Mouse (Mus musculus) heart, postnatal 36 days (tissue): Measurements from ENCODE around the gene Rps6kc1. TPM values are rescaled to one million over a fixed set of nuclear protein-coding genes. Genes with fewer than 3 reads are reported as not detected.
"Not testable (repeated sequence)": the region's sequence is repeated elsewhere in the genome, so short reads cannot be mapped to it uniquely, and the experiment has no call there.

Source experiments
- DNase-seq, 2 experiments: peaks; one replicate each; pipeline ENCODE4 v3.0.0; 2021 to 2022
- intact Hi-C: fragments of 180-260 bp; cut with DNase I; formaldehyde crosslinking; loops from one replicate; pipeline ENCODE4 v1.15.1; 2025
- total RNA-seq, 2 experiments: library from RNA; stranded (reverse); gene quantifications; 2 replicates each; pipeline ENCODE4 v1.2.3; 2021

Rps6kc1 gene
- total RNA-seq = 10 to 100 TPM; 17.4 to 17.9 TPM

- peak; percentile 84 to 85 for DNase-seq
- intact Hi-C loops = no loop called here
These were observed at the start of gene Rps6kc1 for GRCm38 (mm10) chr1:190911415-190912123. TSS of gene Rps6kc1 (minus strand) at chr1:190911770.

- no peak for DNase-seq
- intact Hi-C loops = no loop called here
These were observed 47.3 kb upstream of the Rps6kc1 start for GRCm38 (mm10) chr1:190958821-190959220.

- intact Hi-C loops = no loop called here
- no peak for DNase-seq
These were observed 41.4 kb upstream of the Rps6kc1 start for GRCm38 (mm10) chr1:190953009-190953408.

GRCm38 (mm10) chr1:190951014-190951413, 39.4 kb upstream of the Rps6kc1 start:
- DNase-seq = no peak
- intact Hi-C loops = no loop called here

- no peak for DNase-seq
- intact Hi-C loops = loop anchor here (10.0 kb wide), 1 partner anchor 616 kb away; no protein-coding TSS in a partner anchor
These were observed 37.3 kb upstream of the Rps6kc1 start for GRCm38 (mm10) chr1:190948846-190949245.

- intact Hi-C loops = loop anchor here (10.0 kb wide), 1 partner anchor 616 kb away; no protein-coding TSS in a partner anchor
- DNase-seq = no peak
These were observed 36.9 kb upstream of the Rps6kc1 start for GRCm38 (mm10) chr1:190948439-190948838.

GRCm38 (mm10) chr1:190947986-190948385, 36.4 kb upstream of the Rps6kc1 start:
- intact Hi-C loops = loop anchor here (10.0 kb wide), 1 partner anchor 617 kb away; no protein-coding TSS in a partner anchor
- no peak for DNase-seq

GRCm38 (mm10) chr1:190944109-190944760, 32.7 kb upstream of the Rps6kc1 start:
- intact Hi-C loops = loop anchor here (1.0 to 10.0 kb wide), 6 partner anchors 48 to 621 kb away; no protein-coding TSS in a partner anchor
- DNase-seq = peak; percentile 76 to 79

- DNase-seq = no peak
- intact Hi-C loops = loop anchor here (5.0 to 10.0 kb wide), 3 partner anchors 52 to 625 kb away; no protein-coding TSS in a partner anchor
These were observed 28.2 kb upstream of the Rps6kc1 start for GRCm38 (mm10) chr1:190939803-190940202.

GRCm38 (mm10) chr1:190930181-190930580, 18.6 kb upstream of the Rps6kc1 start:
- intact Hi-C loops = no loop called here
- DNase-seq = no peak

GRCm38 (mm10) chr1:190929010-190929695, 17.6 kb upstream of the Rps6kc1 start:
- DNase-seq = peak; percentile 53 to 59
- intact Hi-C loops = loop anchor here (5.0 kb wide), 1 partner anchor 1208 kb away; the partner anchor contains the start of gene Rcor3

GRCm38 (mm10) chr1:190928370-190929009, 16.9 kb upstream of the Rps6kc1 start:
- DNase-seq = peak; percentile 96 to 99
- intact Hi-C loops = loop anchor here (5.0 kb wide), 1 partner anchor 1209 kb away; the partner anchor contains the start of gene Rcor3

GRCm38 (mm10) chr1:190927751-190928369, 16.3 kb upstream of the Rps6kc1 start:
- no peak for DNase-seq
- intact Hi-C loops = loop anchor here (5.0 kb wide), 1 partner anchor 1209 kb away; the partner anchor contains the start of gene Rcor3

GRCm38 (mm10) chr1:190927311-190927710, 15.7 kb upstream of the Rps6kc1 start:
- intact Hi-C loops = loop anchor here (5.0 kb wide), 1 partner anchor 1210 kb away; the partner anchor contains the start of gene Rcor3
- DNase-seq = no peak

GRCm38 (mm10) chr1:190924812-190925211, 13.2 kb upstream of the Rps6kc1 start, which contains the start of gene Angel2:
TSS of gene Angel2 (plus strand) at chr1:190925112.
- not testable (repeated sequence) for DNase-seq
- intact Hi-C loops = loop anchor here (5.0 kb wide), 1 partner anchor 1212 kb away; the partner anchor contains the start of gene Rcor3

- intact Hi-C loops = no loop called here
- no peak for DNase-seq
These were observed 8.3 kb upstream of the Rps6kc1 start for GRCm38 (mm10) chr1:190919725-190920469.

- intact Hi-C loops = no loop called here
- DNase-seq = no peak
These were observed 7.4 kb upstream of the Rps6kc1 start for GRCm38 (mm10) chr1:190918938-190919337.

GRCm38 (mm10) chr1:190912623-190913022, 1.1 kb upstream of the Rps6kc1 start:
- no peak for DNase-seq
- intact Hi-C loops = no loop called here

GRCm38 (mm10) chr1:190910836-190911235, 734 bp downstream of the Rps6kc1 start:
- DNase-seq = no peak
- intact Hi-C loops = no loop called here
